Mouse (Mus musculus): ENCODE results near the gene Spg7. TPM values are rescaled to one million over a fixed set of nuclear protein-coding genes. Genes with fewer than 3 reads are reported as not detected.

The Spg7 gene
- polyA plus RNA-seq, 1 experiment from 2014 or later: 41.3 TPM

DNA sequence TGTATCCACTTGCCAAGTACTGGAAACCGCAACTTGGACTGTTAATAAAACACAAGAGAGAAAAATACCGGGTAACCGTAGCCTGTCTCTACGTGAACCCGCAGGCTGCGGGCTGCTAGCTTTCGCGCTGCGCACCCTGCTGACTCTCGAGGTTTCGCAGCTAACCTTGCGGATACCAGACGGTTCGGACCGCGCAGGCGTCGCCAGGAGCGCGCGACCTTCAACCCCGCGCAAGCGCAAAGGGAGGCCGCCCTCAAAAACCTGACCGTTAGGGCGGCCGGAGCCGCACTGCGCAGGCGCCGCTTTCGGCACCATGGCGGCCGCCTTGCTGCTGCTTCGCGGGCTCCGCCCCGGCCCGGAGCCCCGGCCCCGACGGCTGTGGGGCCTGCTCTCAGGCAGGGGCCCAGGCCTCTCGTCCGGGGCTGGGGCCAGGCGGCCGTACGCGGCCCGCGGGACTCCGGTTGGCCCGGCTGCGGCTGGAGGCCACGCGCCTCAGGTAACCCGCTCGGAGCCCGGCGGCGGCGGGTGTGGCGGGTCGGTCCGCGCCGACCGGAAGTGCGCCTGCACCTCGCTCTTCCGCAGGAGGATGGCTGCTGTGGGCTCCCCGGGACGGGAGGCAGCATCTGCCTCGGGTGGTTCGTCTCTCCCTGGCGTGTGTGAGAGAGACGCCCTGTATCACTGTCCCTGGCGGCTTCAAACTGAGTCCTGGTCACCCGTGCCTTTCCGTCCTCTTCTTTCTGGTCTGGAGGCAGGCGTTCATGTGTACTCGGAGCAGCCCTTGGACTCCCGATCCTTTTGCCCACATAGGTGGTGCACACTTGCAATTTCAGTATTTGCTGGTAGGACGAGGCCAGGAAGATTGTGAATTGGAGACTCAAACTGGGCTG, 2.7 kb downstream of the Spg7 start:
- Histone ChIP-seq H3K4me3 (ENCODE audit: low read depth, low read length) (peak overlapping the region; percentile 95), H3K36me3 (ENCODE audit: control insufficient read depth, insufficient read depth, low read length) (peaks cover 5% of the 10 kb centered on the region; the same call in 1 of the 2 replicates), H3K9ac (ENCODE audit: low read depth, low read length) (peak overlapping the region; percentile 99), H3K27ac (ENCODE audit: low read depth, low read length) (peak overlapping the region; percentile 92), H3K4me1 (replicated peaks; ENCODE audit: control insufficient read depth, insufficient read depth, low read length) (peaks cover 17% of the 10 kb centered on the region), H3K4me2 (peak overlapping the region; percentile 93), H3K27me3 (replicated peaks; ENCODE audit: control insufficient read depth, insufficient read depth, low read length) (no peaks in the 10 kb centered on the region), H3K9me3 (ENCODE audit: control insufficient read depth, low read length) (no peaks in the 10 kb centered on the region)
- DNase-seq (ENCODE audit: low spot score): peak; percentile 94
- under 1% methylated on average over 84 of the region's 84 CpGs for WGBS
- ATAC-seq (replicated peaks; ENCODE audit: low FRiP score): peak; percentile 96

DNA sequence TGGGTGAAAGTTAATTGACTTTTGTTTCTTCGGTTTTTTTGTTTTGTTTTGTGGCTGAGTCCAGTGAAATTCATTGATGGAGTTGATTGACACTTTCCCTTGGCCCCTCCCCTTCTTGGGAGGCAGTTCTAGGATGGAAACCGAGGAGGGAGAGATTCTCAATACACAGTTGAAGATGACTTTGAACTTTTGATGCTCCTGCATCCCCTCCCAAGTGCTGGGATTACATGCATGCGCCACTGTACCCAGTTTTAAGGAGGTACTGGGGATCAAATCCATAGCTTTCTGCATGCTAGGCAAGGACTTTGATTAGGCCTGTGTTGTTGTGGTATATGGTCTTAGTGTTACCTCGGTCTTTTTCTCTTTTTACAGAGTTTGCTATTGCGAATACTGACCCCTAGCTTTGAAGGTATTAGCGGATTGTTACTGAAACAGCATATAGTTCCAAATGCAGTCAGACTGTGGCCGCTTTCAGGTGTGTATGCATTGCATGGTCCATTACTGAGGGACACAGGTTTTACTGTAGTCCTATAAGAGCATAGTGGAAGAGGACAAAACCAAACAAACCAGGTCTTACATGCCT, 3.5 kb downstream of the Spg7 start:
- WGBS: 34% methylated on average over 7 of the region's 7 CpGs
- no peak for ATAC-seq (replicated peaks; ENCODE audit: low FRiP score)
- Histone ChIP-seq H3K27ac (ENCODE audit: low read depth, low read length) (peak overlapping the region; percentile 92), H3K9ac (ENCODE audit: low read depth, low read length) (peak overlapping the region; percentile 99), H3K27me3 (replicated peaks; ENCODE audit: control insufficient read depth, insufficient read depth, low read length) (no peaks in the 10 kb centered on the region), H3K36me3 (ENCODE audit: control insufficient read depth, insufficient read depth, low read length) (peaks cover 5% of the 10 kb centered on the region; the same call in 1 of the 2 replicates), H3K4me3 (ENCODE audit: low read depth, low read length) (peak overlapping the region; percentile 95), H3K4me2 (peak overlapping the region; percentile 93), H3K9me3 (ENCODE audit: control insufficient read depth, low read length) (no peaks in the 10 kb centered on the region), H3K4me1 (replicated peaks; ENCODE audit: control insufficient read depth, insufficient read depth, low read length) (peaks cover 17% of the 10 kb centered on the region)
- DNase-seq (ENCODE audit: low spot score): no peak

- no peak overlapping the region for H3K4me2 ChIP-seq
- no peaks in the 10 kb centered on the region for H3K27me3 ChIP-seq (replicated peaks; ENCODE audit: control insufficient read depth, insufficient read depth, low read length)
- H3K36me3 ChIP-seq (ENCODE audit: control insufficient read depth, insufficient read depth, low read length): peaks cover 18% of the 10 kb centered on the region
- H3K4me3 ChIP-seq (ENCODE audit: low read depth, low read length): no peak overlapping the region
- no peaks in the 10 kb centered on the region for H3K9me3 ChIP-seq (ENCODE audit: control insufficient read depth, low read length)
- WGBS: 86% methylated on average over 4 of the region's 4 CpGs
- DNase-seq (ENCODE audit: low spot score) (no peak), ATAC-seq (replicated peaks; ENCODE audit: low FRiP score) (no peak)
- no peak overlapping the region for H3K9ac ChIP-seq (ENCODE audit: low read depth, low read length)
- no peak overlapping the region for H3K27ac ChIP-seq (ENCODE audit: low read depth, low read length)
- H3K4me1 ChIP-seq (replicated peaks; ENCODE audit: control insufficient read depth, insufficient read depth, low read length): peaks cover 10% of the 10 kb centered on the region
Measured at GRCm38 (mm10) chr8:123071176-123071575, 8.4 kb downstream of the Spg7 start.

- Histone ChIP-seq H3K9ac (ENCODE audit: low read depth, low read length) (no peak overlapping the region), H3K27me3 (replicated peaks; ENCODE audit: control insufficient read depth, insufficient read depth, low read length) (no peaks in the 10 kb centered on the region), H3K9me3 (ENCODE audit: control insufficient read depth, low read length) (no peaks in the 10 kb centered on the region), H3K4me2 (no peak overlapping the region), H3K27ac (ENCODE audit: low read depth, low read length) (no peak overlapping the region), H3K4me1 (replicated peaks; ENCODE audit: control insufficient read depth, insufficient read depth, low read length) (peaks cover 6% of the 10 kb centered on the region; the same call in 1 of the 2 replicates), H3K4me3 (ENCODE audit: low read depth, low read length) (no peak overlapping the region), H3K36me3 (ENCODE audit: control insufficient read depth, insufficient read depth, low read length) (peaks cover 33% of the 10 kb centered on the region)
- DNase-seq (ENCODE audit: low spot score) (no peak), ATAC-seq (replicated peaks; ENCODE audit: low FRiP score) (peak; percentile 84)
- 76% methylated on average over 6 of the region's 6 CpGs for WGBS
Measured at GRCm38 (mm10) chr8:123077213-123077612, 14.5 kb downstream of the Spg7 start.

GRCm38 (mm10) chr8:123082993-123083392, 20.3 kb downstream of the Spg7 start:
- Histone ChIP-seq H3K27ac (ENCODE audit: low read depth, low read length) (no peak overlapping the region), H3K9ac (ENCODE audit: low read depth, low read length) (no peak overlapping the region), H3K36me3 (ENCODE audit: control insufficient read depth, insufficient read depth, low read length) (peaks cover 36% of the 10 kb centered on the region), H3K27me3 (replicated peaks; ENCODE audit: control insufficient read depth, insufficient read depth, low read length) (no peaks in the 10 kb centered on the region), H3K4me2 (no peak overlapping the region), H3K4me3 (ENCODE audit: low read depth, low read length) (no peak overlapping the region), H3K9me3 (ENCODE audit: control insufficient read depth, low read length) (no peaks in the 10 kb centered on the region), H3K4me1 (replicated peaks; ENCODE audit: control insufficient read depth, insufficient read depth, low read length) (no peaks in the 10 kb centered on the region)
- 81% methylated on average over 6 of the region's 6 CpGs for WGBS
- ATAC-seq (replicated peaks; ENCODE audit: low FRiP score): no peak
- no peak for DNase-seq (ENCODE audit: low spot score)

DNA sequence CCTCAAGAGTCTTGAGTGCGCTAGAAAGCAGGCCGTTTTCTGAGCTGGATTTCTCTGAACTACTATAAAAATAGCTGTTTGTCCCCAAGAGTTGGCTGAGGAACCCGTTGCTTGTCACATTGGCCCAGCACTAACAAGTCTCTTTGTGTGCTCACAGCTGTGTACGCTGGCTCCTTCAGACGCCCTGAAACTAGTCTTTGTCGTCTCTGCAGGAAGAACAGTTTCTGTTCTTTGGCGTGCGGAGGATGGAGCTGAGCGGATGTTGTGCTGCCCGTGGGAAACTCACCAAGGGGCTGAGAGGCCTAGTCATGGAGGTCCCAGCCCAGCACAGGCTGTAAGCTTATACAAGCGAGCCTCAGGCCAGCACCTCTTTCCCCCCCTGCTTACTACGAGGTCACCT, 20.9 kb downstream of the Spg7 start:
- Histone ChIP-seq H3K4me1 (replicated peaks; ENCODE audit: control insufficient read depth, insufficient read depth, low read length) (no peaks in the 10 kb centered on the region), H3K27me3 (replicated peaks; ENCODE audit: control insufficient read depth, insufficient read depth, low read length) (no peaks in the 10 kb centered on the region), H3K9ac (ENCODE audit: low read depth, low read length) (no peak overlapping the region), H3K27ac (ENCODE audit: low read depth, low read length) (no peak overlapping the region), H3K36me3 (ENCODE audit: control insufficient read depth, insufficient read depth, low read length) (peaks cover 36% of the 10 kb centered on the region), H3K4me2 (no peak overlapping the region), H3K4me3 (ENCODE audit: low read depth, low read length) (no peak overlapping the region), H3K9me3 (ENCODE audit: control insufficient read depth, low read length) (no peaks in the 10 kb centered on the region)
- ATAC-seq (replicated peaks; ENCODE audit: low FRiP score) (no peak), DNase-seq (ENCODE audit: low spot score) (no peak)
- WGBS: 90% methylated on average over 12 of the region's 12 CpGs

DNA sequence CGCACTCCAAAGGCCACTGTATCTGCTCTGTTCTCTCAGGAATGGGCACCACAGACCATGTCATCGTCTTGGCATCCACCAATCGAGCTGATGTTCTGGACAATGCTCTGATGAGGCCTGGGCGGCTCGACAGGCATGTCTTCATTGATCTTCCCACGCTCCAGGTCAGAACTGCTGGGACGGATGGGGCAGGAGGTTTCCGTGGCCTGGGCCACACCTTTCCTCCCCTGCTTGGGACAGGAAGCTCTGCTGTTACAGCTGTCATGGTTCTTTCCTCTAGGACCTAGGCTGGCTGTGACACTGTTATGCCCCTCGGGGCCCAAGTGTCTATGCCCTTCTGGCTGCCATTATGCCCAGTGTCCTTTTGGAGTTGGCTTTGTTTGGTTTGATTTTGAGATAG, 24.5 kb downstream of the Spg7 start:
- no peak overlapping the region for H3K4me3 ChIP-seq (ENCODE audit: low read depth, low read length)
- DNase-seq (ENCODE audit: low spot score) (no peak), ATAC-seq (replicated peaks; ENCODE audit: low FRiP score) (no peak)
- WGBS: 88% methylated on average over 9 of the region's 9 CpGs
- no peaks in the 10 kb centered on the region for H3K4me1 ChIP-seq (replicated peaks; ENCODE audit: control insufficient read depth, insufficient read depth, low read length)
- H3K9ac ChIP-seq (ENCODE audit: low read depth, low read length): no peak overlapping the region
- H3K9me3 ChIP-seq (ENCODE audit: control insufficient read depth, low read length): no peaks in the 10 kb centered on the region
- H3K36me3 ChIP-seq (ENCODE audit: control insufficient read depth, insufficient read depth, low read length): peaks cover 39% of the 10 kb centered on the region
- H3K27me3 ChIP-seq (replicated peaks; ENCODE audit: control insufficient read depth, insufficient read depth, low read length): no peaks in the 10 kb centered on the region
- H3K4me2 ChIP-seq: no peak overlapping the region
- H3K27ac ChIP-seq (ENCODE audit: low read depth, low read length): no peak overlapping the region

GRCm38 (mm10) chr8:123097216-123097615, 34.5 kb downstream of the Spg7 start:
- Histone ChIP-seq H3K27ac (ENCODE audit: low read depth, low read length) (no peak overlapping the region), H3K4me2 (no peak overlapping the region)
- 89% methylated on average over 11 of the region's 11 CpGs for WGBS

More at GRCm38 (mm10) chr8:123097216-123097615, 34.5 kb downstream of the Spg7 start:
- DNase-seq (ENCODE audit: low spot score) (no peak), ATAC-seq (replicated peaks; ENCODE audit: low FRiP score) (no peak)
- peaks cover 16% of the 10 kb centered on the region; the same call in 1 of the 2 replicates for H3K36me3 ChIP-seq (ENCODE audit: control insufficient read depth, insufficient read depth, low read length)
- H3K9ac ChIP-seq (ENCODE audit: low read depth, low read length): no peak overlapping the region
- no peaks in the 10 kb centered on the region for H3K4me1 ChIP-seq (replicated peaks; ENCODE audit: control insufficient read depth, insufficient read depth, low read length)
- H3K4me3 ChIP-seq (ENCODE audit: low read depth, low read length): no peak overlapping the region
- H3K27me3 ChIP-seq (replicated peaks; ENCODE audit: control insufficient read depth, insufficient read depth, low read length): no peaks in the 10 kb centered on the region
- no peaks in the 10 kb centered on the region for H3K9me3 ChIP-seq (ENCODE audit: control insufficient read depth, low read length)

Measured in liver, embryonic 11.5 days (tissue).